Mouse (Mus musculus): Measurements from ENCODE around the gene Atp1b3. TPM values are rescaled to one million over a fixed set of nuclear protein-coding genes. Genes with fewer than 3 reads are reported as not detected.
"Not testable (repeated sequence)": the region's sequence is repeated elsewhere in the genome, so short reads cannot be mapped to it uniquely, and the experiment has no call there.

The Atp1b3 gene
- total RNA-seq (2021): 10 to 100 TPM; 85.4 to 85.6 TPM
- long read RNA-seq, experiment 1, transcript Atp1b3-201 (7 exons, 1,994 nt): major isoform, 54 of 73 reads
- long read RNA-seq, experiment 1, partial matches to known transcripts: 5 of 73 reads
- long read RNA-seq, experiment 1, other reads (novel, unspliced or antisense): 14 of 73 reads
- long read RNA-seq, experiment 2, transcript Atp1b3-201 (7 exons, 1,994 nt): major isoform, 51 of 69 reads
- long read RNA-seq, experiment 2, partial matches to known transcripts: 2 of 69 reads
- long read RNA-seq, experiment 2, other reads (novel, unspliced or antisense): 16 of 69 reads

DNA sequence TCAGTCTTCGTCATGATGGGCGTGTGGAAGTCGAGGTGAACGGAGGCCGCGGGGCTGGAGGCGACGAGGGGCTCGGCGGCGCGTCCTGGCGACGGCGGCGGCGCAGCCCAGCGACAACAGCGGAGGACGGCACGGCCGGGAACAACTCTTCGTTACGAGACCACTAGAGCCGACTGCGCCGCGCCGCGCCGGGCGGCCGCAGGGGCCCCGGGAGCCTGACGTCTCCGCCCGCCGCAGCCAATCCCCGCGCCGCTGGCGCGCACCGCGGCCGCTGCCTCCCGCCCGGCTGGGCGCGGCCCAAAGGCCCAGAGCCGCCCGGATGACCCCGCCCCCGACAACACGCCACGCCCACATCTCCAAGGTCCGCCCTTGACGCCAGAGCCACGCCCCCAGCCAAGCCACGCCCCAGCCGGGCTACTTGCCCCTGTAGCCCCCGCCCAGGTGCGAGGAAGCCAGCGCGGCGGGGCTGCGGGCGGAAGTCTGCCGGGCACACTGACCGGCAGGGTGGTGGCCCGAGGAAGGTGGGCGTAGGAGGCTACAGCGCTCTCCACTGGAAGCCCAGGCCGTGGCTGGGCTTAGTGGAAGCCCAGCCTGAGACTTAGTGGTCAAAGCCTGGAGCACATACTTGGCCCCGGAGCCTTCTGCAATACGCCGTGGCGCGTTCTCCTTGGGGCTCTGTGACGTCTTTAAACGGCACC, at the start of gene Atp1b3:
Atp1b3 (minus strand) TSS at position 302 of the 698 bp plus-strand sequence.
- DNase-seq (ENCODE audit: low spot score in 2 of 2): peak; percentile 97 to 99

DNA sequence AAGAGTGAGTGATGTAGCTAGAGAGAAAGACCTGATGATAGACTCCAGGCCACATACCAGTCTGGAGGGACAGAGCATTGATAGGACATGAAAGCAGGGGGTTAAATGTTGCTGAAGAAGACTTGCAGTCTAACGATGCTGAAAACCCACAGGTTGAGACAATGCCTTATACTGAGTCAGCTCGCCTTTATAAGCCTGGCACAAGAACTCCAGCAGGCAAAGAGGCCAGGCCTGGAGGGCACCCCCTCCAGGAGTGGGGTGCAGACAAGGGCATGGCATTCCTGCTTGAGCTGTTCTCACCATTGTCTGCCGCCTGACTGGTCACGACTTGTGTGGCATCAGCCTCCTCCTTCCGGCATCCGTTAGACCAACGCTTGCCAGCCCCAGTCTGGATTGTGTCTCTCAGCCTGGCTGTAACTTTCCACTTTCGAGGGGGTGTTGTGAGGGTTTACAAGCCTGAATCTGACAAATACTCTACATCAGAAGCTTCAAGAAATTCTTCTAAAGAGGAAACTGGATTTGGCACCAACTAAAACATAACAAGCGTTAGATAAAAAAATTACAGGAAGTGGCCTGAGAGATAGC, 48.7 kb upstream of the Atp1b3 start:
- DNase-seq (ENCODE audit: low spot score in 2 of 2): no peak

GRCm38 (mm10) chr9:96404312-96404711, 40.1 kb upstream of the Atp1b3 start:
- DNase-seq (ENCODE audit: low spot score in 2 of 2): no peak

DNA sequence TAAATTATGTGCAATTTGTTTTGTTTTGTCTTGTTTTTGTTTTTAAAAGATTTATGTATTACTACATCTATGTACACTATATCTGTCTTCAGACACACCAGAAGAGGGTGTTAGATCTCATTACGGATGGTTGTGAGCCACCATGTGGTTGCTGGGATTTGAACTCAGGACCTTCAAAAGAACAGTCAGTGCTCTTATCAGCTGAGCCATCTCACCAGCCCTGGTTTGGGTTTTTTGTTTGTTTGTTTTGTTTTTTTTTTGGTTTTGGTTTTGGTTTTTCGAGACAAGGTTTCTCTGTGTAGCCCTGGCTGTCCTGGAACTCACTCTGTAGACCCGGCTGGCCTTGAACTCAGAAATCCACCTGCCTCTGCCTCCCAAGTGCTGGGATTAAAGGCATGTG, 35.7 kb upstream of the Atp1b3 start:
- DNase-seq (ENCODE audit: low spot score in 2 of 2): not testable (repeated sequence)

DNA sequence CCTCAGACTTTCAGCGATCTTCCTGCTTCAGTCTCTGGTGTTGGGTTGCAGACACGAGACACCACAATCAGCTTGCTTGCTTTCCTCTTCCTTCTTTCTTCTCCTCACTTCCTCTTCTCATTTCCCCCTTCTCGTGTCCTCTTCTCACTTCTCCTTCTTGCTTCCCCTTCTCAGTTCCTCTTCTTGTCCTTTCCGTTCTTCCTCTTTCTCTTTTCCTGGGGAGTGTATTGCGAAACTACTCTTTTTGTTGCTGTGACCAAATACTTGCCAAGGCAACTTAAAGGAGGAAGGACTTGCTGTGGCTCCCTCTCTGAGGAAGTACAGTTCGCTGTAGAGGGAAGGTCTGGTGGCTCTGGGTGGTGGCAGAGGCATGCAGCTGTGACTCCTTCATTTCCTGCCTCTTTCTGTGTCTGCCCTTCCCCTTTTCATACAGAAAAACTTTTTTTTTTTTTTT, 35.2 kb upstream of the Atp1b3 start:
- DNase-seq (ENCODE audit: low spot score in 2 of 2): no peak

GRCm38 (mm10) chr9:96398614-96399013, 34.4 kb upstream of the Atp1b3 start:
- DNase-seq (ENCODE audit: low spot score in 2 of 2): no peak

- DNase-seq (ENCODE audit: low spot score in 2 of 2): no peak
Measured at GRCm38 (mm10) chr9:96398165-96398564, 33.9 kb upstream of the Atp1b3 start.

DNA sequence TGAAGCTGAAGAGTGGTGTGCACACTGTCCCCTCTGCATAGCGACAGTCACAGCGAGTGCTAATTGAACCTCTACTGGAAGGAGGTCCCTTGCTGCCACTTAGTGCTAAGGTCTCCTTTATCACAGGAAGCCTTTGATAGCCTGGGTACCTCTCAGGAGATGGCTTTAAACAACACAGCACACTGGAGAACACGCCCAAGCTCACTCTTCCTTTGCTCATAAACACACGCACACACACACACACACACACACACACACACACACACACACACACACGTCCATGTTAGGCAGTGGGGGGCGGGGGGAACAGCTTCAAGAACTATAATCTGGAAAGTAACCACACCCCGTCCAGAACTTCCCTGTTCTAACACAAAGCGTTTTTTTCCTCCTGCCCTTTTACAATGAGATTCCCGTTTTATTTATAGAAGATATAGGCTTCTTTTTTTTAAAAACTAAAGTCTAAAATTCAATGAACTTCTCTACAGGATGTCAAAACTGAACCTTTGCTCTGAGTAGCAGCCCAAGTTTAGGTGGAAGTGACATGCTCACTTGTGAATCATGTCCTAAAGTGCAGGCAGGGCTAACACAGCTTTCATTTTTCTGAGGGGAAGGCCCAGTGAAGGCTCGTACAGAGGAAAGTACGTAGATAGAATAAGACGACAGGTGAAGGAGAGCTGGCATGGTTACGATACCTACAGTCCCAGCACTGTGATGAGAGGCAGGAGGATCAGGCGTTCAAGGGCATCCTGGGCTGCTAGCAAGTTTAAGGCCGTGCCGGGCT, 30.9 kb upstream of the Atp1b3 start:
- DNase-seq (ENCODE audit: low spot score in 2 of 2): no peak

GRCm38 (mm10) chr9:96393731-96394235, 29.5 kb upstream of the Atp1b3 start:
- no peak for DNase-seq (ENCODE audit: low spot score in 2 of 2)

GRCm38 (mm10) chr9:96393112-96393511, 28.9 kb upstream of the Atp1b3 start:
- DNase-seq (ENCODE audit: low spot score in 2 of 2): no peak

DNA sequence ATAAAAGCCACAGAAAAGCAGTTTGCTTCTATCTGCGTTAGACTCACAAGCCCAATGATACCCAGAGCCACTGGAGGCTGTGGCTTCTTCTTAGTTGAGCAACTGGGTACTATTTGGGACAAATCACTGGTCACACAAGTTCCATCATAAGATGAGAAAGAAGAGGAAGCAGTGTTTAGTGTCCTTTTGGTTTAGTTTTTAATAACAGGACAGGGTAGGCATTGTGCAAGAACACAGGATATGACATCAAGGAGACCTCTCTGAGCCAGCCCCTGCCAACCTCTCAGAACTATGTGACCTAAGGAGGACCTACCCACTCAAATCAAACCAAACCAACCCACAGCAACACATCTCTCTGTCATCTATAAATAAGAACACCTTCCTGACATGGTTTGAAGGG, 27.7 kb upstream of the Atp1b3 start:
- no peak for DNase-seq (ENCODE audit: low spot score in 2 of 2)

DNA sequence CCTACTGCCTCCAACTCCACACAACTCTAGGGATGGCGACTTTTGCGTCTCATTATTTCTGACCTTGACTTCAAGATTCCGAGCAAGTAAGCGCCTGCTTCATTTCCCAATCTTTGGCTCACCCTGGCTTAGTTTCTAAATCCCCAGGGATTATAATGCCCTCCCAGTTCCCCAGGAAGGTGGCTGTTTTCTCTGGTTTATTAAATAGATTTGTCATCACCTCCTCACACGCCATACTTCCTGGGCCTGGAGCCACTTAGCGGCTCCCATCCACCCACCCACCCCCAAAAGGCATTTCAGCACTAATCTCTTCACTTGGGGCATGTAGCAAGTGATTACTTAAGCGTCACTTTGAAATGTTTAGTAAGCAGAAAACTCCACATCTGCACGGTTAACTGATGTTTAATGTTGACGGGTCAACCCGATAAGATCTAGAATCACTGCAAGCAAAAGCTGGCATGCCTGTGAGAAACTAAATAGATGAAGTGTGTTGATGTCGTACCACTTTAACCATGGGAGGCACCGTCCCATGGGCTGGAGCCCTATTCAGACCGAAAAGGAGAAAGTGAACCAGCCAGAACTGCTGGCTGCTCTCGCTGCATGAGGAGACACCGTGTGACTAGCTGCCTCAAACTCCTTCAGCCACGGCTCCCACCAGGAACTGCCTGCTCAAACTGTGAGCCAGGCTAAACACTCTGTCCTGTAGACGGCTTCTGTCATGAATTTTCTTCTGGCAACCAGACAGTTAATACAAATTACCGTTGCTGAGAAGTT, 19.7 kb upstream of the Atp1b3 start:
- no peak for DNase-seq (ENCODE audit: low spot score in 2 of 2)

- no peak for DNase-seq (ENCODE audit: low spot score in 2 of 2)
Measured at GRCm38 (mm10) chr9:96382756-96383155, 18.5 kb upstream of the Atp1b3 start.

DNA sequence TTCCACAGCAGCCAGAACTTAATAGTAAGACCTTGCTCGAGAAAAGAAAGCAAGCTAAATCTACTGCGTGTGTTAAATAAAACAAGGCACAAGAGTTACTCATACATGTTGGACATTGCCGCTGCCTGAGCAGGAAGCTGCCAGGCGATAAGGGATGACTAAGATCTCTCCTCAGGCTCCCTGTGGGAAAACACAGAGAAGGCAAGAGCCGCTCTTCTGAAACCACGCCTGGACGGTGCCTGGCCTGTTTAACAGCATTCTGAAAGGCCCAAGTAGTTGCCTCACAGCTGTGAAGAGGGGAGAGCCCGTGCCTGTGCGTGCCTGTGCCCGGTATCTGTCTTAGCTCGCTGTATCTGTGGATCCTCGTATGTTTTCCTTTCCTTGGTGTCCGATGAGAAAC, 17.2 kb upstream of the Atp1b3 start:
- no peak for DNase-seq (ENCODE audit: low spot score in 2 of 2)

DNA sequence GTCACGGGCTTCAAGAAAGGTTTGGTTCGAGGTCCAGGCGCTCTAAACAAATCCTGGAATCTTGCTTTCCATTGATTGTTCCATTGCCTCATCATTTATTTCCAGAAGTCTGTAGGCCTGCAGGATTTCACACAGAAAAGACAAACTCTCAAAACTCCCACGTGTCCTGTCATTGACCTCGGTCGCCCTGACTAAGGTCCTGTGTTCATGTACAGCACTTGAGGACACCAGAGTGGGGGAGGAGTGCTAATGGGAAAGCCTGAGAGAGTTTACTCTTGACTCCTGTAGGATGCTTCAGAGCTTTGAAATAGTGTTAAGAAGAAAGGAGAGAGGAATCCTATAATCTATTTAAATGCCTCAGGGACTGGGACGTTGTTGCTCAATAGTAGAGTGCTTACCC, 15.3 kb upstream of the Atp1b3 start:
- no peak for DNase-seq (ENCODE audit: low spot score in 2 of 2)

DNA sequence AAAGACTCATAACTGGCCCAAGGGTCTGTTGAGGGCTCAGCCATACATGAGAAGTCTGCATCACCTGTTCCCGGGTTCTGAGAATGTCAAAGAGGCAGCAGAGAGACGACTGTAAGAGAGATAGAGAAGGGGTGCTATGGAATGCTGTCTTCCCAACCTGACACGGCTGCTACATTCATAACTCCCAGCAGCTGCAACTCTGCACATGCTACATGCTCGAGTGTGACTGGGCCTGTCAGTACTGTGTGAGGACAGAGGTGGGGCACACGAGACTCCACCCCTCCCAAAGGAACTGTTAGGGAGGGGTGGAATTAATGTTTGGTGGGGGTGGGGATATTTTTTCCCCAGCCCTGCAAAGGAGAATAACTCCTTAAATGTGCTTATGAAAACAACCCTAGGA, 14.5 kb upstream of the Atp1b3 start:
- no peak for DNase-seq (ENCODE audit: low spot score in 2 of 2)

GRCm38 (mm10) chr9:96377096-96377495, 12.9 kb upstream of the Atp1b3 start:
- no peak for DNase-seq (ENCODE audit: low spot score in 2 of 2)

DNA sequence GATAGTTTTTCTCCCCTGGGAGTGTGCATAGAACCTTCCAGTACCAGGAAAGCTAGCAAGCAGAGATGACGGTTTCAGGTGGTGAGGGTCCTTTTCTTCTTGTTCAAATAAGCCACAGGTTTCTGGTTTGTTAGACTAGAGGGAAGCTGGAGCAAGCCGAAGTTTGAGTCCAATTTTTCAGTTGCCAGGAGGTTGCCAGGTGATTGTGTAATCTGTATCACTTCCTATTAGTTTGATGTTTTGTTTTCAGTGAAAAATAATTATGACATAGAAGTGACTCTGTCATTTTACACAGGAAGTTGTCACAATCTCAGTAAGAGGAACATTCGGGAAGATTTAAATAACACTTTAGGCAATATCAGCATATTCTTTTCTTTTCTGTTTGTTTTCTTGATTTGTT, 11.6 kb upstream of the Atp1b3 start:
- no peak for DNase-seq (ENCODE audit: low spot score in 2 of 2)

GRCm38 (mm10) chr9:96371075-96371474, 6.8 kb upstream of the Atp1b3 start:
- DNase-seq (ENCODE audit: low spot score in 2 of 2): no peak

GRCm38 (mm10) chr9:96369654-96370384, 5.6 kb upstream of the Atp1b3 start:
- no peak for DNase-seq (ENCODE audit: low spot score in 2 of 2)
